Mouse (Mus musculus) ES-E14 (cell line): ENCODE data around the gene Fbxw2.

ENCODE experiments used
- CHD2 ChIP-seq: IDR thresholded peaks from 2 replicates; pipeline ENCODE4 v1.6.1; 2014; ENCODE audit warnings: mild to moderate bottlenecking, low read depth, low read length, inconsistent platforms
- HCFC1 ChIP-seq: IDR thresholded peaks from 2 replicates; pipeline ENCODE4 v1.6.1; 2012; ENCODE audit warnings: low read length, inconsistent platforms, borderline replicate concordance; ENCODE audit not compliant: insufficient read depth
- MAFK ChIP-seq: IDR thresholded peaks from 2 replicates; pipeline ENCODE4 v1.6.1; 2014; ENCODE audit warnings: mild to moderate bottlenecking, low read depth, low read length, inconsistent platforms; ENCODE audit not compliant: insufficient read depth
- ZC3H11A ChIP-seq: IDR thresholded peaks from 2 replicates; pipeline ENCODE4 v1.6.1; 2012; ENCODE audit warnings: low read depth, mild to moderate bottlenecking, inconsistent platforms, low read length, borderline replicate concordance
- ZNF384 ChIP-seq: IDR thresholded peaks from 2 replicates; pipeline ENCODE4 v1.6.1; 2012; ENCODE audit warnings: low read depth, low read length, inconsistent platforms

DNA sequence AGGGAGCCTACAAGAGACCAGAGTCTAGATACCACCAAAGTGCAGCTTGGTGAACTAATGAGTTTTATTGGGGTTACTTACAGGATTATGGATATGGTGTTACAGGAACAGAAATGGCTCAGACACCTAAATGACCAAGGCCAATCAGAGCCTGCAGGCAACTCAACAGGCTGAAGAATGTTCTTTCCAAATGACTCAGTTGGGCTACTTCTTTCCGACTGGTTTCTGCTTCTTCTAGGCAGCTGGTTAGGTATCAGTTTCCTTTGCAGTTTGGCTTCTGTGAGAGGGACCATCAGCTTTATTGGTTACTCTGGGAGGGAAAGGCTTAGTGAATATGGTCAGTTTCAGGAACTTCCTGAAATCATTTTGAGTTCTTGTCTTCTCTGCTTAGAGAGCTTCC, 21.6 kb upstream of the Fbxw2 start:
- TF ChIP-seq ZC3H11A (no peak), ZNF384 (no peak), CHD2 (no peak), MAFK (no peak), HCFC1 (no peak)
